Mouse (Mus musculus) G1E-ER4 (cell line): ENCODE measurements around the gene Pcsk6. TPM values are rescaled to one million over a fixed set of nuclear protein-coding genes. Genes with fewer than 3 reads are reported as not detected.

Experiments
- GATA1 ChIP-seq: IDR thresholded peaks from one replicate; pipeline ENCODE4 v1.8.0; 2012; ENCODE audit warnings: low read length, inconsistent platforms
- polyA plus RNA-seq: library from polyadenylated mRNA; stranded (reverse); fragments of >175 nt; gene quantifications from 2 replicates; pipeline ENCODE4 v1.2.3, GENCODE M21; 2012

Gene Pcsk6
- polyA plus RNA-seq, 1 experiment, result not detected

DNA sequence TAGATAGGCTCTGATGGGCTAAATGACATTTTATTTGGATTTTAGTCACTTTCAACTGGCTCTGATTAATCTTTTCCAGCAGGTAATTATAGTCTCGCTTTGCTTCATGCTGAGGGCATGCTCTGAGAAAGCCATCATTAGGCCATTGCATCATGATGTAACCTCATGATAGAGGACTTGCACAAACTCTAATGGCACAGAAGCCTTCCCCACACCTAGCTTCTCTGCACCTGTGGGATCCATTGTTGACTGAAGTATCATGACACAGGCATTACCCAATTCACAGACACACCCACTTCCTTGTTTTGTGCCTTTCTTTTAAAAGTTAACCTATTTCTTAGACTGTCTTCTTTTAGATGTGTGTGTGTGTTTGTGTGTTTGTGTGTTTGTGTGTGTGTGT, 95.7 kb downstream of the Pcsk6 start:
- TF ChIP-seq GATA1, result no peak

DNA sequence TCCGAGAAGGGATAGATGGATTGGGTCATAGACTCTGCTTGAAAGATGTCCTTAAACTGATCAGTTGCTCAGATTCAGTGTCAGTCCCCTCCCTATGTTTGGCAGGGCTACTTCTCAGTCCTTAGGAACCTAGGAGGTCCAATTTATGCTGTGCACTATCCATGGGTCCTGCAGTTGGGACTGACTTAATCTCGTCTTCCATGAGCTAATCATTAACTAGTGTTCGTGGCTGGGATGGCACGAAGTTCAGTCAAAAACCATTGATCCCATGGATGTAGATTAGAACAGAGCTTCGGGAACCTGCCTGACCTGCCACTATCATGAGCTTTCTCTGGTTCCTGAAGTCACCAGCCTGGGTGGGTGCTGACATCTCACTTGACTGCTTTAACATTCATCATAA, 96.6 kb downstream of the Pcsk6 start:
- TF ChIP-seq GATA1, result no peak

DNA sequence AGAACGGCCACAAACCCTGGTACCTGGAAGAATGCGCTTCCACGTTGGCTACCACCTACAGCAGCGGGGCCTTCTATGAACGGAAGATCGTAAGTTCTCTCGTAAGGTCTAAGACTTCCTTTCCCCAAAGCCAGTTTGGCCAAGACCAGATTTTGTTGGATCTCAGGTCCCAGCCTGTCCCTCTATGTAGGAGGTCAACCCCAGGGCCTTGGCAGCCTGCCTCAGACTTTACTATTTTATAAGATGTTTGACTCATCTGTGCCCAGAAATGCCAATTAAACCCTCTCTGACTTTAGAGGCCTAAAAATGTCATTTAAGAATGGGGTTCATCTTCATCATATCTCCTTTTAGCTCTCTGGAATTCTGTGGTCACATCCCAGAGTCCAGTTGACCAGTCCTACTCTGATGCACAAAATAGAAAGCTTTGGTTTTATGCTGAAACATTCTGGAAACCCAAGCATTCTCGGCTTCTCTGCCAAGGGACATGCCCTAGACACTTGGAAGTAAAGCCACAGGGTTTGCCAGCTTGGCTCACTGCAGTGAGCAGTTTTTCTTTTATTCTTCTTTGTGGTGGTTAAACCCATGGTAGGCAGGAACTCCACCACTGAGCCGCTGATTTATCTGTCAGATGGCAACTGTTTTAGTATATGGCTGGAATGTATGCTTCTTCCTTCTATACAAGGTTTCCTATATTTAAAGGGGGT, 97.8 kb downstream of the Pcsk6 start:
- TF ChIP-seq GATA1, result no peak

DNA sequence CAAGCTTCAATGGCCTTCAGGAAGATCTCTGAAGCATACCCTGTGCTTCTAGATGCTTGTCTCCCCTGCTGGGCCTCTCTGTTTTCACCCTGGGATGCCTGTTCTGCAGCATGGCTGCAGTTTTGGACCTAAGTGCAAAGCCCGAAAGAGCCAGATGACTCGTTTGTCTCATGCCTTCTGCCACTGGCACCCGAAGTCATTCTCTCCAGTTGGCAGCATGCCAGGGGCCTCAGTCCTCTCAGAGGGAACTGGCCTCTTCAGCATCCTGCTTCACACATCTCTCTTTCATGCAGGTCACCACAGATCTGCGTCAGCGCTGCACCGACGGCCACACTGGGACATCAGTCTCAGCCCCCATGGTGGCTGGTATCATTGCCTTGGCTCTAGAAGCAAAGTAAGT, 101.1 kb downstream of the Pcsk6 start:
- TF ChIP-seq GATA1, result no peak

DNA sequence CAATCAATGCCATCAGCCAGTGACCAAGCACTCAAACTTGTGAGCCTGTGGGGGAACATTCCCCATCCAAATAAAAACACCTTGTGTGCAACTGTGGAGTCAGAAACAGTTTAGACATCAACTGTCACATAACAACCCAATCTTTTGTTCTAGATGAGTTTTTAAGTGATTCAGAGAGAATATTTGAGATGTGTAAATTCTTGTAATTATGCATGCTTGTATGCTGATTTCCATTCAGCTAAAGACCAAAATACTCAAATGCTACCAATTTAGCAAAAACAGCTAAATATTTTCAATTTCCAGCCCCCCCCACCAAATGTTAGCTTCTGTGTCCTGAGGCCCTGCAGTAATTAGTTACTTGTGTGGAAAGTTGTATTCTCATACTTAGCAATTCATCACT, 102.9 kb downstream of the Pcsk6 start:
- no peak for TF ChIP-seq GATA1

DNA sequence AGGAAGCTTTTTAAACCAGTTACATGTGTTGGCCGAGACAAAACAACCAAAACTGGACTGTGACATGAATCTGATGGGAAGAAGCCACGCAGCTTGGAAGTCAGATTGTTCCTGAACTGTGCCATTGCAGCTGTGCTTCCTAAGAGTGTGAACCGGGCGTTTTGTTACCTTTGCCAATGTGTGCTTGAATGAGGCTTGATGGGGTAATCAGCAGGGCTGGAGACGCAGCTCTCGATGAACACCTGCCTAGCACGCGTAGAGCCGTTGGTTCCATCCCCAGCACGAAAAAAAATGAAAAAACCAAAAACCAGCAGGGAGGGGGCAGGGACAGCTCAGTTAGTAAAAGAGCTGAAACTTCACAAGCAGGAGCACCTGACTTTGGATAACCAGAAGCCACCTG, 109.8 kb downstream of the Pcsk6 start:
- TF ChIP-seq GATA1, result no peak

DNA sequence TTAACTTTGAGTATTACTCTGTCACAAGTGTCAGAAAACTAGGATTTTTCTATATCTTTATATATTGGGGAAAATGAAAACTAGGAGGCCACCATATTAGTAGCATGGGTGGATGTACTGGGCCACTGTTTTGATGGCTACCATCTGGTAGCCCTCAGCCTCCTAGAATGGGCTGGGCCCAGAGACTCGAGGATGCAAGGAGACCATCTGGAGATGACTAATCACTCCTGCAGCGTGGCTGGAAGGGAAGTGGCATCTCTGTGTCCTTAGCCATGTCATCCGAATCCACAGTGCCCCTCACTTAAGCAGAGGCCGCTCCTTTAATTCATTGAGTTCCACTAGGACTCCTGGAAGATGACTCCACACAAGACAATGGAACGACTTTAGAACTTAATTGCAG, 115.8 kb downstream of the Pcsk6 start:
- TF ChIP-seq GATA1, result no peak

DNA sequence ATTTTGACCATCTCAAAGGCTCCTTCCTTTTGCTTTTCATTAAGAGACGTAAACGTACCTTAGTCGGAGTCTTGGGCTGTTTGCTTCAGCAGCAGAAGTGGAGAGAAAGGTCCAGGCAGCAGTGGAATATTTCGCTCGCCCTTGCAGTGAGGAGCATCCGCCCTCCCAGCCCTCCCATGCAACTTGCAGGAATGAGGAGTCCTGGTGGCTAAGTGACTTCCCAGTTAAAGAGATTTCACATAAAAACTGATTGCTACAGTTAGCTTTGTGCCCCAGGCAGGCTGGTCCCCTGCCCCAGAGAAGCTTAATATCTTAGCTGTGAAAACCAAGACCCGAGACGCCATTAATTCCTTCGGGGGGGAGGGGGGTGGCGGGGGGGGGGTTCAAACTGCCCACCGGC, 116.4 kb downstream of the Pcsk6 start:
- TF ChIP-seq GATA1, result no peak

DNA sequence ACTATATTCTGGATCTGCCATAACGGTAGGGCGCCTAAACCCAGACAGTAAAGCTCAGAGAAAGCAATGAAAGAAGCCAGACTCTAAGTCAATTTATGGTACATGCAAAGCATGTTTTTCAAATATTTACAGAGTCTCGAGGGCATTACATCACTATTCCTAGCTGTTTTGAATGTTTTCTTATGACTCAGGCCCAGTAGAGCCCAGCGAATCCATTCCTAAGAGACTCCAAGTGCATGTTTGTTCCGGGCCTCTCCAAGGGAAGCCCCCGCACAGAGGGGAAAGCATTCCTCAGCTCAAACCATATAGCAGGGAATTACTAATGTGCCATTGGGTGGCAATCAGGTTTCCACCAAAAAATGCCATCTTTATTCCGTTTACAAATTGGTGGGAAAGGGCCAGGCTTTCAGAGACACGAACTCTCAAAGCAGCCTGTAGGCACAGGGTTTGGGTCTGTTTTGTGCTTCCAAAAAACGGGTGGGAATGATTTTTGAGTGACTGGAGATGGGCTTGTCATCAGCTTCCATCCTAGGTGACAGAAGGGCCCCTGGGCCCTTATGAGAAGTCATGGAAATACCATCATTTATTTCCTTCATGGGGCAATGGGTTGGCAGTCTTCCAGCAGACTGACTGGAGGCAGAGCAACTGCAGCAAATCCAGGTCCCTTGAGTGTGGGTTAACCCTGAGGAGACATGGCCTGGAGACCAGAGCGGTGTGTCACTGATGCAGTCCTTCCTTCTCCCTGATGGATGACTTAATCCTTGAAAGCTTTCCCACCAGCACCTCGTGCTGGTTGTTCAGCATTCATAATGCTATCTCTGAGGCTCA, 117.7 kb downstream of the Pcsk6 start:
- TF ChIP-seq GATA1, result no peak

DNA sequence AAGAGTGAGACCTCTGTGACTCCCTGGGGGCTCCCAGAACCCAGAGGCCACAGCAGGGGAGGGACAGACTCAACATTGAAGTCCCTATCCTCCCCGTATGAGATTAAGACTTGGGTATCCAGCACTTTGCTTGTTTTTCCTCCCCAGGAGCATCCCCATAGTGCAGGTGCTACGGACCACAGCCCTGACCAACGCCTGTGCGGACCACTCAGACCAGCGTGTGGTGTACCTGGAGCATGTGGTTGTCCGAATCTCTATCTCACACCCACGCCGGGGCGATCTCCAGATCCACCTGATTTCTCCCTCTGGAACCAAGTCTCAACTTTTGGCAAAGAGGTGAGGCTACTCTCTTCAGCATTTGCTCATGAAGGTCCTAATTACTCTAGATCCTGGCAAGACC, 118.5 kb downstream of the Pcsk6 start:
- TF ChIP-seq GATA1, result no peak

DNA sequence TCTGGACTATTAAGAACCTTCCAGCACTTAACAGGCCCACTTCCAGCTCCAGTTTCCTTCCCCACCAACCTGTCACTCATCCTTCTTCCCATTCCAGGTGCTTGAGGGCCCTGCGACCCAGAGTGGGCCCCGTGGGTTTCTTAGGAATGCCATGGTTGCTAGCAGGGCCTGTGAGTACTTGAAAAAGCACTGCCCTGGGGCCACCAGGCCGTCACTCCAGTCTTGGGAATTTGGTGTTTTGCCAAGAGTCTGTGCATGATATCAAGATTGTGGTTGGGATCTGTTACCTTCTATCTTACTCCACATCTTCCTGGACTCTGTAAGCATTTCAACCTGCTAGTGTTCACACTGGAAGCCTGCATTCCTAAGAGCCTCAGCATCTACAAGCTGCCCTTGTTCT, 120.5 kb downstream of the Pcsk6 start:
- no peak for TF ChIP-seq GATA1

DNA sequence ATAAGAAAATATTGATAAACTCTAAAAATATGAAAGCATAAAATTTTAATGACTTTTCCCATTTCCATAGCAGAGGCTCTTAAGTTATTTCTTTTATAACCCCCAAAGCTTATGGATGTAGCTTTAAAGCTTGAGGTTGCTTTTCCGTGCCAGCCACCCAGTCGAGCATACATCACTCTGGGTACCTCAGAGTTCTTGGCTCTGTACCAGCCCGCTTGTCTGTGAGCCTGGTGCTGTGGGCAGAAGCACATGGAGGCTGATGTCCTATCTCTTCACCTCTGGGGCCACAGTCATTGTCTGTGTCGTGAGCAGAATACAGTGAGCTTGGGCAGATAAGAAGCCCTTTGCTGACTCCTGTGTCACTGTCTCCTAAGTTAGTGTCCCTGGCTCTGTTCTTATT, 126.7 kb downstream of the Pcsk6 start:
- no peak for TF ChIP-seq GATA1

DNA sequence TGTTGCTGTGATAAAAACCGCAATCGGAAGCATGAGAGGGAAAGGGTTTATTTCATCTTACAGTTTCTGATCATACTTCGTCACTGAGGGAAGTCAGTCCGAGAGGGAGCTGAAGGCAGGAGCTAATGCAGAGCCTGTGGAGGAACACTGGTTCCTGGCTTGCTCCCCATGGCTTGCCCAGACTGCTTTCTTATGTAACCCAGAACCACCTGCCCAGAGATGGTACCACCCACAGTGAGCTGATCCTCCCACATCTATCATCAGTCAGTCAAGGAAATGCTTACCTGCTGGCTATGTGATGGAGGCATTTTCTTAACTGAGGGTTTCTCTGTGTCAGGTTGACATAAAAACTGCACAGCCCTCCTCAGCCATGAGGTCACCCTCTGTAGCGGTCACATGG, 127.2 kb downstream of the Pcsk6 start:
- no peak for TF ChIP-seq GATA1

DNA sequence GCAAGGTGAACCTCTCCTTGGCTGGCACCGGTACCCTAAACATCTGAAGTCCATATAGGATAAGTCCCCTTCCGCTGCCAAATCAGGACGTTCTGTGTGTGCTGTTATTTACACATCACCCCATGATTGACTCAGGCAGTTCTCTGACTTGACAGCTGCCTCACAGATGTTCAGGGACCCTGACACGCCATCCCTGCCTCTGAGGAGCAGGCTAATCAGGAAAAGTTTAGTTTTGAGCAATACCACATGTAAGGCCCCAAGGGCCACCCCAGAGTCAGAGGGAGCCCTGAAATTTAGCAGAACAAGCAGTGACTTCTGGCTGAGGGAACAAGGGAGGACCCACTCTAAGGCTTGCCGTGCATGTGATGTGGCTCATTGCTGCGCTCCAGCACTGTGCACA, 130.8 kb downstream of the Pcsk6 start:
- TF ChIP-seq GATA1, result no peak

DNA sequence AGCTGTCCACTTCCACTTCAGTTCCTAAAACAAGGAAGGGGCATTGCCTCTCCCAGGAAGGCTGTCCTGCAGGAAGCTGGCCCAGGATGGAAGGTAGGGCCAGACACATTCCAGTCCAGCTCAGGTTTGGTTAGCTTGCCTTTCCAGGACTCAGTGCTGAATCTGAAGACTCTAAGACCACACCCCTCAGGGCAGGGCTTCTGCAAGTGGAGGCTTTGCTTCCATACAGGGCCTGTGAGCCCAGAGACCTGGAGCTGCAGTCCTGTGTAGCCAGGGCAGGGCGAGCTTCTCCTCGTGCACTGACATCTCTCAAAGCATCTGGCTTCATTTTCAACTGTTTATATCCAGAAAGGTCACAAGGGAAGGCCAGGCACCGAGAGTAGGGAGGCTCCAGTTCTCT, 131.9 kb downstream of the Pcsk6 start:
- no peak for TF ChIP-seq GATA1

DNA sequence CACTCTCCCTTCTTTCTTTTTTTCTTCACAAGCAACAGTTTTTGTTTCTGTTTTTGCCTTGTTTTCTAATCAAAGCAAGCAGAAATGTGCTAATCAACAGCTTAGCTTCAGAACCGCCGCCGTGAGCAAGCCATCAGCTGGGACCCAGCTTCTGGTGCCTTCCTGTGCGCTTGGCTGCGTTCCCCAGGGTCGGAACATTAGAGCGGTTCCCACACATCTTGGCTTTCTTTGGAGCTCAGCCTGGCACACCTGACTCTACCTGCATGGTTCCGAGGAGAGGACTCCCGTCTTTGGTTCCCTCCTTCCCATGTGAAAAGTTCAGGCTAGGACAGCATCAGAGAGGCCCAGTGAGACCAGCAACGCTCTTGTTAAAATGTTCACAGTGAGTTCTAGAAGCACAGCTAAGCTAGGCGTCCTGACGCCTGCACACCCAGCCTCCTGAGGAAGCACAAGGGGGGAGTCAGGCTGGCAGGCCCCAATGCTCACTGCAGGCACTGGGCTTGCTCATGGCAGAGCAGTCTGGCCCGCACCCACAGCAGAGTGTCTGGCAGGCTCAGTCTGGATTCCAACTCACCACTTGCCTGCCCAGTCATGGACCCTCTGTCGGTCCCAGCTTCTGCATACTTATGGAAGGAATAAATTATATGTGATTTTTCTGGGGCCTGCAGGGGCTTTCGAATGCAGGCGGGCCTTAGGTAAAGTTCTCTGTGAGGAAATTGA, 139.7 kb downstream of the Pcsk6 start:
- no peak for TF ChIP-seq GATA1

DNA sequence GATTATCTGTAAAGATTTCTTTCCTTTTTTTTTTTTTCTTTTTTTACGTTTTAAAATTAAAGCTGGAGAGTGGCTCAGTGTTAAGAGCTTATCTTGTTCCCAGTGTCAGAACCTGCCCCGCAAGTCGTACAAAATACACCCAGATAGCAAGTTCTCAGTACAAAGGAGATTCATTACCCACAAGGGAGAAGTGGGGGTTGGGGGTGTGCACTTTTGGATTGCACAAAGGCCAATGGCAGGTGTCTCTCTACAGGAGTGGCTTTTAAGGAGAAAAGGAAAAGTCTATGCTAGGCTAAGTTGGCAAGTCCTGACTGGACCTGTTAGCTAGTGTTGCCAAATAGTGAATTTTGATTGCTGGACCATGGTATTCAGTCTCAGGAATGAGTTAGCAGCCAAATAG, 140.3 kb downstream of the Pcsk6 start:
- TF ChIP-seq GATA1, result no peak

DNA sequence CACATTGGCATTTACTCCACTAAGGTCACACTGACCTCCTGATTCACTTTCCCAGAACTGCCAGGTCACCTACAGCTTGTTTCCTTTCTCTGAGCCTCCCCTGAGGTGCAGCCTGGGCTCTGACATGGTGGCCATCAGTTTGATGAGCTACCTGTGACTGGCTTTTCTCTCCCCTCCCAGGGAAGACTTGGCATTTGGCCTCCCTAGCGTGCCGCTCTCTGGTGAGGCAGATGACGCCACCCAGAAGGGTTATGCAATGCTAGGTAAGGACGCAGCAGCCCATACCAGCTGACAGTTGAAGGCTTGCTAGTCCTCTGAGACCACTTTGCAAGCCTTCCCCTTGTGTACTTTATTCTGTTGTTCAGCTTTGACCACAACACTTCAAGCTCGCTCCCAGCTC, 141.9 kb downstream of the Pcsk6 start:
- no peak for TF ChIP-seq GATA1
